Mouse (Mus musculus) embryonic facial prominence, embryonic 11.5 days (tissue): ENCODE measurements at regions not wholly inside any gene's neighbourhood (a gene's known extent, or its start where the extent isn't known, plus 50 kb on each side); places are given as distances from the start of the nearest gene placed in this dataset.

Source experiments
- ATAC-seq: fragments of 200-750 bp; cut with Nextera tagmentation; replicated peaks from 2 replicates; pipeline ENCODE4 v1.8.0; 2017; ENCODE audit warnings: low read depth; ENCODE audit not compliant: insufficient number of reproducible peaks, low FRiP score, low TSS enrichment
- DNase-seq: peaks from one replicate; pipeline ENCODE4 v3.0.0-alpha.2; 2015; ENCODE audit warnings: low spot score
- H3K27ac ChIP-seq: fragments of 300-500 bp; sonication (generic); replicated peaks from 2 replicates; pipeline ENCODE4 v1.5.1; 2014; ENCODE audit warnings: mild to moderate bottlenecking, low read depth, low read length, control low read depth
- H3K27me3 ChIP-seq: fragments of 300-500 bp; sonication (generic); 2 replicates; pipeline ENCODE4 v1.6.1; 2014; ENCODE audit warnings: mild to moderate bottlenecking, low read length, moderate library complexity, mixed read lengths; ENCODE audit not compliant: control insufficient read depth, insufficient read depth
- H3K36me3 ChIP-seq: fragments of 300-500 bp; sonication (generic); replicated peaks from 2 replicates; pipeline ENCODE4 v1.6.1; 2014; ENCODE audit warnings: low read depth, mild to moderate bottlenecking, low read length, moderate library complexity, mixed read lengths; ENCODE audit not compliant: control insufficient read depth, insufficient read depth
- H3K4me1 ChIP-seq: fragments of 300-500 bp; sonication (generic); 2 replicates; pipeline ENCODE4 v1.6.1; 2014; ENCODE audit warnings: low read length, mixed read lengths; ENCODE audit not compliant: control insufficient read depth, insufficient read depth
- H3K4me2 ChIP-seq: fragments of 300-500 bp; sonication (generic); 2 replicates; pipeline ENCODE4 v1.6.1; 2014; ENCODE audit warnings: low read depth, mild to moderate bottlenecking, control low read depth, low read length, moderate library complexity
- H3K4me3 ChIP-seq: fragments of 300-500 bp; sonication (generic); 2 replicates; pipeline ENCODE4 v1.5.1; 2014; ENCODE audit warnings: low read depth, low read length, control low read depth
- H3K9ac ChIP-seq: fragments of 300-500 bp; sonication (generic); replicated peaks from 2 replicates; pipeline ENCODE4 v1.6.1; 2014; ENCODE audit warnings: mild to moderate bottlenecking, control low read depth, low read length
- H3K9me3 ChIP-seq: fragments of 300-500 bp; sonication (generic); replicated peaks from 2 replicates; pipeline ENCODE4 v1.6.1; 2016; ENCODE audit warnings: mild to moderate bottlenecking, low read length, inconsistent platforms, mixed read lengths; ENCODE audit not compliant: control insufficient read depth
- WGBS: fragments of 180-500 bp; shearing (Covaris S2); extraction: QIAGEN DNeasy Blood & Tissue Kit; methylation state at CpG from one replicate; pipeline ENCODE4 v1.1.7; 2014; 5-methylcytosine and 5-hydroxymethylcytosine counted together

DNA sequence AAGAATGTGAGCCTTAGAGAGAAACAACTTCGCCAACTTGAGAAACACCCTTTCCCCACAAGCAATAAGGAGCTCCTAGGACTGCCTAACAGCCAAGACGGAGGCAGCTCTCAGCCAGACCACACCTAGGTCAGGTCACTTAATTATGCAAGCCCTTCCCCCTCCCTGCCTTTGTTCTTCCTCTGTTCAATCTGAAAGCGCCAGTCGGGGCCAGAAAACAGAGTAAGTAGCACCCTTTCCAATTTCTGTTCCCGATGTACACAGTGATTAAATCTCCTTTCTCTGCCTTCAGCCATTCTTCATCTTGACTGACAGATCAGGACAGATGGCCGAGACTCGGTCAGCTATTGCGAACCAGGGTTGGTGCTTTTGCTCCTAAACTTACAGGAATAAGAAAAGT, 177.0 kb upstream of the Sfrp2 start:
- WGBS, result 40% methylated on average over 8 of the region's 8 CpGs
- no peak for DNase-seq
- Histone ChIP-seq H3K36me3 (no peaks in the 10 kb centered on the region), H3K27me3 (no peaks in the 10 kb centered on the region), H3K9ac (no peak overlapping the region), H3K9me3 (no peaks in the 10 kb centered on the region), H3K27ac (no peak overlapping the region), H3K4me1 (no peaks in the 10 kb centered on the region), H3K4me2 (no peak overlapping the region), H3K4me3 (no peak overlapping the region)
- ATAC-seq, result no peak

DNA sequence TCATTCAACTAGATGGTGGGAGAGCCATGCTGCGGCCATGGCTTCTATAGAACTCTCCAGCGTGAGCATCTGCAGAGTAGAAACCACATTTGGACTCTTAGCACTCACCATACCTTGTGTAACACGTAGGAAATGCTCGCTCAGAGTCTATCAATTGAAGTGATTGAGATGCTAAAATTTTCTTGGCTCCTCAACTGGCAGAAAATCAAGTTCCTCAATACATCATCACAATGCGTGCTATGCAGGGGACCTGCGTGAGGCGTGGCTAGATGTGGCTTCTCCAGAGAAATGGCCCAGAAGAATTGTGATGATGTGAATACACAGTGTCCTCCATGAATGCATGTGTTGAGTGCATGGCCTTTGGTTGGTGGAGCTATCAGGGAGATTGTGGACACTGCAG, 174.9 kb upstream of the Sfrp2 start:
- no peaks in the 10 kb centered on the region for H3K4me1 ChIP-seq
- H3K9me3 ChIP-seq, result no peaks in the 10 kb centered on the region
- H3K4me3 ChIP-seq, result no peak overlapping the region
- H3K27me3 ChIP-seq, result no peaks in the 10 kb centered on the region
- DNase-seq (no peak), ATAC-seq (no peak)
- 91% methylated on average over 7 of the region's 7 CpGs for WGBS
- no peak overlapping the region for H3K4me2 ChIP-seq
- H3K27ac ChIP-seq, result no peak overlapping the region
- H3K36me3 ChIP-seq, result no peaks in the 10 kb centered on the region
- H3K9ac ChIP-seq, result no peak overlapping the region

DNA sequence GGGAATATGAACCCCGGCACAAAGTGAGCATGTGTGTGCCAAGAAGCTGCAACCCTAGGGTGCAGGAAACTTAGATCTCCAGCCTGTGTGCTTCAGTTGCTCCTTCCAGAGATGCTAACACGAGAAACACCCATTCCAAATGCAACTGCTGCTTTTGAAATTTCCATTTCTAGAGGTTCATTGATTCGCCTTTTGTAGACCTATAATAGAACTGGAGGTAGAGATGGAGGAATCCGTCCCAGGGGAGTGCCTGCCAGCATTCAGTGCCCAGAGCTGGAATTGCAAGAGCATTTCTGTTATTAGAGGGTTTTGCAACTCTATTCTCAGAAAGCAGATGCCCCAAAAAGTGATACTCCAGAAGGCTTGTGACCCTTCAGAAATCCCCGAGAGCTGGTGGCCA, 172.8 kb upstream of the Sfrp2 start:
- Histone ChIP-seq H3K27ac (no peak overlapping the region), H3K4me3 (no peak overlapping the region), H3K36me3 (no peaks in the 10 kb centered on the region), H3K9me3 (no peaks in the 10 kb centered on the region), H3K27me3 (no peaks in the 10 kb centered on the region), H3K9ac (no peak overlapping the region), H3K4me1 (no peaks in the 10 kb centered on the region), H3K4me2 (no peak overlapping the region)
- DNase-seq (no peak), ATAC-seq (no peak)
- WGBS, result 81% methylated on average over 5 of the region's 5 CpGs

DNA sequence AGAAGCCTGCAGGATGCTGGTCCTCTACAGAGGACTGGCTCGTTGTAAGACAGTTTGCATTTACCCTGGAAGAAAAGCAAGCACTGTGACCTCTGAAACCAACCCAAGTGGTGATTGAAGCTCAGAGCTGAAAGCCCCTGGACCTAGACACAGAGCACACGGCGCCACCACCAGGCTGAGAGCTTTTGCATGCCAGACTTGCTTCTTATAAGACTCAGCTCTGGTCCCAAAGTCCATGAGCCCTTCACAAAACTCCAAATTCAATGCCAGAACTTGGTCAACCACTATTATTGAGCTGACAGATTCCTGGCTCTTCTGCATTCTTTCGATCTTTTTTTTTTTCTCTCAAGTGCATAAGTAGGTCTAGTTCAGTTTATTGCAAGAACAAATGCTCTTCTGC, 164.6 kb upstream of the Sfrp2 start:
- ATAC-seq, result no peak
- DNase-seq, result no peak
- no peaks in the 10 kb centered on the region for H3K27me3 ChIP-seq
- H3K9me3 ChIP-seq, result no peaks in the 10 kb centered on the region
- H3K4me3 ChIP-seq, result no peak overlapping the region
- H3K4me1 ChIP-seq, result no peaks in the 10 kb centered on the region
- H3K9ac ChIP-seq, result no peak overlapping the region
- H3K27ac ChIP-seq, result no peak overlapping the region
- H3K36me3 ChIP-seq, result no peaks in the 10 kb centered on the region
- H3K4me2 ChIP-seq, result no peak overlapping the region
- 81% methylated on average over 4 of the region's 4 CpGs for WGBS

DNA sequence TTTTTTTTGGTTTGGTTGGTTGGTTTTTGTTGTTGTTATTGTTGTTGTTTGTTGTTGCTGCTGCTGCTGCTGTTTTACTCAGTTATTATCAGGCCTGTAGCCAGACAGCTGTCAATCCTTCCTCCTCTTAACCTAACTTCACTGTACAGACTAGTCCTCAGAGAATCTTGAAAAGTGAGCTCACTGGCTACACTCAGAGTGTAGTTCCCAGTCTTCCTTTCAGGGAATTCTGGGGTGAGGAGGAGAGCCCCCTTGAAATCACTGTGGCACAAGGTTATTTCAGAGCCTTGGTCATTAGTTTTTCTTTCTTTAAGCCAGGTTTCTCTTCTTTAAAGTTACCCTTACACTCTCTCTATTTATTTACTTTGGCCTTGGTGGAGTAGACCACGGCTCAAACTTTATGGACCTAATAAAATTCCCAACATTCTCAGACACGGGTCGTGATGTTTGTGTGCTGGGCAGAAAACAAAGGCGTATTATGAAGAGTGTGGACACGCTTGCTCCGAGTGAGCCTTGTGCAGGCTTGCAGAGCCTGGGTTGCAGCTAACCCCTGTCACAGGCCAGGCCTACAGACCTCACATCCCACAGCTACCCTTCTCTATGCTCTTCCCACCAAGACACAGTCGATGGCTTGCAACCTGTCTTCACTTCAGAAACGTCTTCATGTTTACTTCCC, 156.9 kb upstream of the Sfrp2 start:
- Histone ChIP-seq H3K9me3 (no peaks in the 10 kb centered on the region), H3K4me1 (no peaks in the 10 kb centered on the region), H3K4me3 (no peak overlapping the region), H3K9ac (no peak overlapping the region), H3K4me2 (no peak overlapping the region), H3K36me3 (no peaks in the 10 kb centered on the region), H3K27ac (no peak overlapping the region), H3K27me3 (no peaks in the 10 kb centered on the region)
- 53% methylated on average over 8 of the region's 8 CpGs for WGBS
- ATAC-seq (no peak), DNase-seq (no peak)

DNA sequence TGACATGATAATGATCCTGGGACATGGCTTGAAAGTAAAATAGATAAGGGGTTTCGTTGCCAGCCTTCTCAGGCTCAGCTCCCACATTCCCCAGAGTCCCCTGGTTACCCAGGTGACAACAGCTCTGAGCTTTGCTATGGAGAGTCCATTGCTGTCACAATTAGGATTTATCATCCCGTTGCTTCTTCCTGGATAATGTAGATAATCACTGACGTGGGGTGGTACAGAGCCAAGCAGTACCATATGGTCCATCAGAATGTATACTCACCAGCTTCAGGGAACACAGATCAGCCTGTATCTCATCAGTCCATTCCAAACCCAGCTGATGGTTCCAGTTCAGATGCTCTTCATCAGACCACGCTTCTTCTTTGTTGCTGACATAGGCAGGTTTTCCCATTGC, 145.7 kb upstream of the Sfrp2 start:
- no peaks in the 10 kb centered on the region for H3K9me3 ChIP-seq
- 72% methylated on average over 4 of the region's 4 CpGs for WGBS
- H3K27ac ChIP-seq, result no peak overlapping the region
- no peaks in the 10 kb centered on the region for H3K27me3 ChIP-seq
- ATAC-seq, result no peak
- no peak for DNase-seq
- no peaks in the 10 kb centered on the region for H3K4me1 ChIP-seq
- no peaks in the 10 kb centered on the region for H3K36me3 ChIP-seq
- H3K4me3 ChIP-seq, result no peak overlapping the region
- H3K4me2 ChIP-seq, result no peak overlapping the region
- no peak overlapping the region for H3K9ac ChIP-seq

DNA sequence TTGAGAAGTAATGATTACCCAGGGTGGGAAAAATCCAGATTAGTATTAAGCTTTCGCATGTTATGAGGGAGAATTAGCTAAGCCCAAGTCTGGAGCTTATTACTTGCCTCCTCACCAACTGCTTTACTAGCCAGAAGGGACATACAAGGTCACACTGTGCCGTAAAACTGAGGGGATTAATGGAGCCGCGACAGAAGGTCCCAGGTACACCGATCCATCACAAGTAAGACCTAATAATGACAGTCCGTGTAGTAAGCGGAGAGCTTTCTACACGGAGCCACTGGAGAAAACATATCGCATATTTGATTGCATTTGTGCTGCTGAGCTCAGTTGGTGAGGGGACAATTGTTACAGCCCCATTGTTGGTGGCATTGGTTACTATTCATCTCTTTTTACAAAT, 133.1 kb upstream of the Sfrp2 start:
- H3K36me3 ChIP-seq, result no peaks in the 10 kb centered on the region
- ATAC-seq (no peak), DNase-seq (no peak)
- H3K27me3 ChIP-seq, result no peaks in the 10 kb centered on the region
- no peak overlapping the region for H3K4me2 ChIP-seq
- no peak overlapping the region for H3K9ac ChIP-seq
- no peak overlapping the region for H3K4me3 ChIP-seq
- H3K4me1 ChIP-seq, result no peaks in the 10 kb centered on the region
- no peak overlapping the region for H3K27ac ChIP-seq
- H3K9me3 ChIP-seq, result no peaks in the 10 kb centered on the region
- 86% methylated on average over 9 of the region's 9 CpGs for WGBS

DNA sequence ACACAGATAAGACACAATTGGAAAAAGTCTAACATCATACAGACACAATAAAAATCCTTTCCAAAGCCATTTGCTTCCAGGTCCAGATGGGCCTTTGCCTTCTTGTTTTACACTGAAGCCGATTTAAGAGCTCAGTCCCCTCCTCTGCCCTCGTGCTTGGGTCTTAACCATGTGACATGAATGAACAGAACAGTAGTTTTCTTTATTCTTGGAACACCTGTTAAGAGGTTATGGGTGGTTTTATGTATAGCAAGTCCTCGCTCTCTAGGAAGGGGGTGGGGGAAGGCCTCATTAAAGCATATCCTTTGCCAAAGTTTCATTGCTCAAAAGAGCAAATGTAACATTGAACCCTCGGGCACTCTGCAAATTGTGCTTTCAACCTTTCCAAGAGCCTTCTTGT, 125.7 kb upstream of the Sfrp2 start:
- no peak overlapping the region for H3K27ac ChIP-seq
- no peaks in the 10 kb centered on the region for H3K9me3 ChIP-seq
- H3K4me2 ChIP-seq, result no peak overlapping the region
- H3K4me1 ChIP-seq, result no peaks in the 10 kb centered on the region
- H3K4me3 ChIP-seq, result no peak overlapping the region
- no peak overlapping the region for H3K9ac ChIP-seq
- no peaks in the 10 kb centered on the region for H3K27me3 ChIP-seq
- no peak for DNase-seq
- H3K36me3 ChIP-seq, result no peaks in the 10 kb centered on the region
- ATAC-seq, result no peak
- WGBS, result 73% methylated on average over 4 of the region's 4 CpGs
